Mouse (Mus musculus): ENCODE results near the gene P4ha2.

DNA sequence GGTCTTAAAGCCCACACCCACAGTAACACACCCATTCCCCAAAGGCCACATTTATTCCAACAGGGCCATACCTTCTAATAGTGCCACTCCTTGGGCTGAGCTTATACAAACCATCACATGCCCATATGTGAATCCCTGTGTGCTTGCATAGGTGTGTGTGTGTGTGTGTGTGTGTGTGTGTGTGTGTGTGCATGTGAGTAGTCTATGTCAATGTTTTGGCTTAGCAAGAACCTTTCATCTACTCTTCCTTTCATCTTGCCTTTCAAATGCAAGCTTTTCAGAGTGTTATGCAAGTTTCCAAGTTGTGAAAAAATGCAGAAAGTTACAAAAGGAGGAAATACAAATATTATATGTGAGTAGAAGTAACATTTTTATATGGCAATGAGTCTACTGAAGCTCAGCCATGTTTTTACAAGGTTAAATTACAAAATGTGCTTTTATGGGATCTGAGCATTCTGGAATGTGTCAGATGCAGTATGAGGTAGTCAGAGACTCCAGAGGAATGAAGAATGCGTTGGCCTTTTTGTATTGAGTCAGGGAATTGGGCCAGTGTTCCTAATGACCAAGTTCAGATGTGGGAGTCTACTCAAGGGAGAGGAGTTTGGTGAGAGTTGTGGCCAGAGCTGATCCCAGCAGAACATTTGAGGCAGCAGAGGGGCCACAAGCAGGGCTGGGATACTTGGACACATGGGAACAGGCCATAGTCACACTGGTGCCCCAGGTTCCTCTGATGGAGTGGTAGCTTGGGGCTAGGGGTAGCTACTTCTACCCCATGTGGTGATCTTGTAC is 9.6 kb upstream of the P4ha2 start:
- TF ChIP-seq CTCF (IDR thresholded peaks at IDR 0.05; ENCODE audit: low read depth, low read length) (no peak), POLR2A (IDR thresholded peaks at IDR 0.05; ENCODE audit: extremely low read depth, insufficient read depth, low read length) (no peak)
